Mouse (Mus musculus) left cerebral cortex, adult 18-20 months (tissue): ENCODE measurements around the gene Lrrc4b. TPM values are rescaled to one million over a fixed set of nuclear protein-coding genes. Genes with fewer than 3 reads are reported as not detected.

ENCODE experiments used
- DNase-seq, 2 experiments: peaks; one replicate each; pipeline ENCODE4 v3.0.0; 2021 to 2022; ENCODE audit warnings: low spot score in 2 of 2, mixed read lengths in 1 of 2
- total RNA-seq, 2 experiments: library from RNA; stranded (reverse); gene quantifications; 2 replicates each; pipeline ENCODE4 v1.2.3; 2021

The Lrrc4b gene
- total RNA-seq, 2 experiments from 2014 or later, result 284 to 289 TPM

DNA sequence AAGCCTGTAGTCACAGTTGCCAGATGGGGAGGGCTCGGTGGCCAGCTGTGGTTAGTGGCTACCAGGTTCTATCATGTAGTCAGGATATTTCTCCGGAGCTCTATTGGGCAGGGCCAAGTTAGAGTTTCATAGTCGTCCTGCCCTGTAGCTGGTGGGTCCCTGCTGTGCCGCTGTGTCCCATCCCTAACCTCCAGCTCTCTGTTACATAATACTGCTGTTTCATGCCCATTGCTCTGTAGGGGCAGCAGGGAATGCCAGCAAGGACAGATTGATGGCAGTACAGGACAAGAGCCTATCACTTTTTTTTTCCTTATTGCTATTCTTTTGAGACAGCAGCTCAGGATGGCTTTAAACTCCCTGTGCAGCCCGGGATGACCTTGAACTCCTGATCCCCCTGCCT is 7.0 kb downstream of the Lrrc4b start:
- DNase-seq, result no peak

DNA sequence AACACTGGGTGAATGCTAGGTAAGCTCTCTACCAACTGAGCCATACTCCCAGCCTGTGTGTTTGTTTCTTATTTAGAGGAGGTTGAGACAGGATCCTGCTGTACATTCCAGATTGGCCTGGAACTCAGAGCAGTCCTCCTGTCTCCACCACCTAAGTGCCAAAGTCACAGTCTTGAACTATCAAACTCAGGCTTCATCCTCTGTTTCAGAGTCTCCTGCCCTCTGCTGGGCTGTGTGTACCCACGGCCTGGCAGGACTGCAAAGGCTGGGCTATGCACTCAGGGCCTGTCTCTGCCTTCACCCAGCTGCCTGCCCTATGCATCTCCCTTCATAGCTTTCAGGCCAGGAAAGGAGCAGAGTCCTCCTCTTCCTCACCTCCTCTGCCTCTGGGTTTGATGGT is 7.4 kb downstream of the Lrrc4b start:
- DNase-seq, result no peak

DNA sequence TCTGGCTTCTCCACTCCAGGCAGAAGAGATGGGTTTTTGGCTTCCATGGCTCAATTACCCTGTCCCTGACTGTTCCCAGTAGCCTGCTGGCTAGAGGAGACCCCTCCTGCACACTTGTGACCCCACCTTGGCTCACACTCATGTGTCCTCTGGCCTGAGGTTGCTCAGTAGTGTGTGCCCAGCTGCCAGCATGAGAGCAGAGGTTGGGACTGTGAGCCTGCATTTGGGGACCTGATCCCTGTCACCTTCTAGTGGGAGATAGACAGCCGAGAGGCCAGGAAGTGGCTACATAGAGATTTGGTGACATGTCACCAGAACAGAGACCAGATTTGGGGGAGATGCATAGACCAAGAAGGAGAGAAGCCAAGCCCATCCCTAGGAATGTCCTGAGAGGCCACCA is 8.4 kb downstream of the Lrrc4b start:
- DNase-seq, result no peak

DNA sequence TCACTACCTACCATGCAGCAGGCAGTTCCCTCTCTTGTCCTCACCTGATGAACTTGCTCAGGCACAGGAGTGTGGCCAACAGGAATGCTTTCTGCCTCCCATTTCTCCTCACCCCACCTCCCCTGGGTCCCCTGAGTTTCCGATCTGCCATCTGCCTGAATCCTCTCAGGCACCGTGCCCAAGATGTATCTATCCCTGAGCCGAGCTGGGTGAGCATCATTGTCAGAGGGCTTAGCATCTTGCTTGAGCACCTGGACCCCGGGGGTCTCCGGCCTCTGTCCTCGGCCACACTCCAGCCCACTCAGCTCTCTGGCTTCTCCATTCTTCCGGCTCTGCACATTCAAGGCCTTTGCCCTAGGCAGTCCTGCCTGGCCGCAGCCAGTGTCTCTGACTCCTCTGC is 9.1 kb downstream of the Lrrc4b start:
- no peak for DNase-seq

DNA sequence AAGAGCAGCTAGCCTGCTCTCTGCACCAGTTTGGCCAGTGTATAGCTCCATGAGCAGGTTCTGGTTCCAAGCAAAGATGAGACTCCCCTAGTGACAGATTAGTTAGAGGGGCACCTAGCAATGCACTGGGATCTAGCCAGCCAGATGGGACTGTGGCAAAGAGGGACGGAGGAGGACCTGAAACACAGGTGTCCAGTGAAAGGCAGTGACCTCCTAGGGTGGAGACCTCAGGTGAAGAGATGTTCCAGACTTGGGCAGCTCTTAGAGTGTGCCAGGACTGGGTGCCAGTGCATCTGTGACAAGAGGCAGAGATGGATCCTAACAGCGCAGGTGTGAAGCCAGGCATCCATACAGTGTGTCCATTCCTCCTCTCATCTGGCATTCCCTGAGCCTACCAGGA is 10.9 kb downstream of the Lrrc4b start:
- no peak for DNase-seq

DNA sequence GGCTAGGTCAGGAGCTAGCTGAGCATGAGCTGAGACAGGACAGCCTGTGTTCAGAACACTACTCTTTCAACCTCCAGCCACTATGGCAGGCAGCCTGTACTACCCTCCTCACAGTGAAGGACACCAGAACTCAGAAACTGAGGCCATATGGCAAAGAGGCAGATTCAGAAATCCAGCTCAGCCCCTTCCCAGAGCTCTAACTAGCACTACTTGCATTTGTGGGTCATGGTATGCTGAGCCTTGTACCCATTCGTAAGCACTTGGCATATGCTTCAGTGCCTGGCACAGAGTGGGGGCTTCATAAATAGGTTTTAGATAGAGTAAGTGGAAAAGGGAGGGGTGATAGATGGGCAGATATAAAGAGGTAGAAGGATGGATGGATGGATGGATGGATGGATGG is 11.7 kb downstream of the Lrrc4b start:
- DNase-seq, result no peak

DNA sequence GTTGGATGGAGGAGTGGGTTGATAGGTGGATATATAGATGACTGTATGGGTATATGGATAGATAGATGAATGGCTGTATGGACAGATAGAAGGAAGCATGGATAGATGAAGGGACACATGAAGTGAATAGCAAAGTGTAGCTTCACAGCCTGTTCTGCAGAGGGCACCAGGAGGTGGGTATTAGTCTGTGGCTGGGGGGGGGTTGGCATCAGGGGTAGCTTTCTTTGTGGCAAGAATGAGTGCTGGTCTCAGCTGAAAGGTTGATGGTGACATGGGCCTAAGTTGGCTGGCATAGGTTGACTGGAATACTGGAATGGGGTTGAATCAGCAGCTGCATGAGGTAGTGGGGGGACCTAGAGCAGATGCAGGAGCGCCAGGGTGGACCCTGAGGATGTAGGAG is 12.4 kb downstream of the Lrrc4b start:
- no peak for DNase-seq

DNA sequence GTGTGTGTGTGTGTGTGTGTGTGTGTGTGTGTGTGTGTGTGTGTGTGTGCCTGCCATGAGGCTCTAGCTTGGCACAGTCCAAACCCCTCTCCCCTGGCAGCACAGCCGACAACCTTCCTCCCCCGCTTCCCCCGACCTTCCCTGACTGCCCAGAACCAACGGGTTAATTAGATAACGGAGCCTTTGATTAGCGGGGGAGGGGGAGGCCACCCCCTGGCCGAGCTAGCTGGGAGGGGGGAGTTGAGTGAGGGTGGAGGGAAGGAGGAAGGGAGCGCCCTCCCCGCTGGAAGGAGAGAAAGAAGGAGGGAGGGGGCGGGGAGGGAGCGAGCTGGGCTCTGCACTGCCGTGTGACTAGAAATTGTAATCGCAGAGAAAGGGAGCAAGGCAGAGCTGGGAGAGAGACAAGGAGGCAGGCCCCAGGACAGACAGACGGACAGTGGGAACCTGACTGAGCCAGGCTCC is 12.9 kb downstream of the Lrrc4b start:
- peak in 1 of 2 experiments; percentile 71 for DNase-seq

DNA sequence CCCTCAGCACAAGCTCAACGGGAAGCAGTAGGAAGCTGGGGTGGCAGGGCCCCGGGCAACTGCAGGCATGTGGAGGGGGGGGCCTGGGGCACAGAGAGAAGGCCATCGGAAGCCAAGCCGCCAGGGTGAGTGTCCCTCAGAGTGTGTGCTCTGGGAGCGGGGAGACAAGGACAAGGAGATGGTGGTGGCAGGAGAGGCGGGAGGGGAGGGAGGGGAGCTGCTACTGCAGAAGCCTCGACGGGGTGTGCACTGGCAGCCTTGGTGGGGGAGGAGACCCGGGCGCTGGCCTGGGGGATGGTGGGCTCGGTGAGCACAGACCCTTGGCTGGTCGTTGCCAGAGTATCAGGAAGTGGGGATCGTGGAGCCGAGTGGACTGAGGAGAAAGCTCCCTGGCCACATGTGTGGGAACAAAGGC is 13.6 kb downstream of the Lrrc4b start:
- DNase-seq, result peak in 1 of 2 experiments; percentile 47

DNA sequence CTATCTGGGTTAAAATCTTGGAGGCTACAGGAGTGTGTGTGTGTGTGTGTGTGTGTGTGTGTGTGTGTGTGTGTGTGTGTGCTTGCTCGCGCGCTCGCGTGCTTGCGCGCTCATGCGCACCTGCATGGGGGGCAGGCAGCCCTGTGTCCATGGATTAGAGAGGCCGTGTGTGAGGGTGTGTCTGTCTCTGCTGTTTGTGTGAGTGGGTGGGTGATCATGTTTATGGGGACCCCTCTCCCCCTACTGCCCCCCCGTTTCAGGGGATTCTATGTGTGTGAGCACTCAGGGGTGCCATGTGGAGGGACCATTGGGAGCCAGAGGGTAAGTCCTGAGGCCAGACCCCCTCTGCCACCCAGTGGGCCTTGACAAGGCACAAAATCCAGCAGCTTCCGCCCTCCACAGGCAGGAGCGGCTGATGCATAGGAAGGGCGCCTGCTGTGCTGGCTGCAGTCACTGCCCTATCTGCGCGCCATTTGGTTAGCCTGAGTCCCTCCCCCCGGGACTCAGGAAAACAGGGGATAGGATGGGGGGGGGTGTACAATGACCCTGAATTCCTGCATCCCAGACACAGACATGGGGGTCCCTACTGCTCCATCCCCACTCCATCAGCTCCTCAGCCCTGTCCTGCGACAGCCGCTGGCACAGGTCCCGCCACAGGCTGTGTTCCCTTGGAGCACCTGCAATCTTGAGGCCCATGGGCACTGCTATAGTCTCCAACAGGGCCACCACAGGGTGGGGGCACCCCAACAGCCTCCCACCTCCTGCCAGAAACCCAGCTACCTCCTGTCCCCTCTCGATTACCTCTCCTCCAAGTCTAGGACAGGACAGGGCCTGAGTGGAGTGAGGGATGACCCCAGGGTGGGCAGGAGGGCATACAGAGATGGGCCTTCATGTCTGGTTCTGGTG is 14.7 kb downstream of the Lrrc4b start:
- no peak for DNase-seq

DNA sequence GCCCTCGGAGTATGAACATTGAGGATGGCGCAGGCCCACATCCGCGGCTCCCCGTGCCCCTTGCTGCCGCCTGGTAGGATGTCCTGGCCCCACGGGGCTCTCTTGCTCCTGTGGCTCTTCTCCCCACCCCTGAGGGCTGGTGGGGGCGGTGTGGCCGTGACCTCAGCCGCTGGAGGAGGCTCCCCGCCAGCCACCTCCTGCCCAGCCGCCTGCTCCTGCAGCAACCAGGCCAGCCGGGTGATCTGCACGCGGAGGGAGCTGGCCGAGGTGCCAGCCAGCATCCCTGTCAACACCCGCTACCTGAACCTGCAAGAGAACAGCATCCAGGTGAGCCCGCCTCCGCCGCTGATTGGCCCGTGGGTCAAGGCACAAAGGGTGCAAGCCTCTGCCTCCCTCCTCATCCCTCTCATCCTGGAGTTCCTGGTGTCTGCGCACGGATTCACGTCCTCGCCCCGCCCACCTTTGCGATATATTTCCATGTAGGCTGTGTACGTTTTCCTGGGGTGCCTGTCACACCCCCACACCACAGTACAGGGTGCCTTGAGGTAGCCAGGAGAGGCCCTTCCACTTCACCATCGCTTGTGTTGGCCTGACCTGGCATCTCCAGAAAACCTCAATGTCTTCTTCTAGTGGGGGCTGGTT is 16.2 kb downstream of the Lrrc4b start:
- DNase-seq, result no peak

DNA sequence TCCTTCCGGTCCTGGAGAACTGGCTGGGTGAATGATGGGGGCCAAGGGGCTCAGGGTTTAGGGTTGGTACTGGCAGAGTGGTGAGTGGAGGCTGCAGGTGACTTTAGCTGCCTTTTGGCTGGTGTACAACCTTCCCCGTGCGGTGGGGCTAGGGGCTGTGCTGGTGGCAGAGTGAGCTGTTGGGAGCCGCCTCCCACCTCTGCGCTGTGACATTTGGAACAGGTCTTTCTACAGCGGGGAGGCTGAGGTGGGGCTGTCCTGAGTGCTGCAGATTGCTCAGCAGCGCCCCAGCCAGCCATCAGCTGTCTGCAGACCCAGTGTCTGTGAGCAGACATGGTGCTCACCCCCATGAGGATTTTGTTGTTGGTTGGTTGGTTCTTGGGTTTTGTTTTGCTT is 16.7 kb downstream of the Lrrc4b start:
- DNase-seq, result no peak

DNA sequence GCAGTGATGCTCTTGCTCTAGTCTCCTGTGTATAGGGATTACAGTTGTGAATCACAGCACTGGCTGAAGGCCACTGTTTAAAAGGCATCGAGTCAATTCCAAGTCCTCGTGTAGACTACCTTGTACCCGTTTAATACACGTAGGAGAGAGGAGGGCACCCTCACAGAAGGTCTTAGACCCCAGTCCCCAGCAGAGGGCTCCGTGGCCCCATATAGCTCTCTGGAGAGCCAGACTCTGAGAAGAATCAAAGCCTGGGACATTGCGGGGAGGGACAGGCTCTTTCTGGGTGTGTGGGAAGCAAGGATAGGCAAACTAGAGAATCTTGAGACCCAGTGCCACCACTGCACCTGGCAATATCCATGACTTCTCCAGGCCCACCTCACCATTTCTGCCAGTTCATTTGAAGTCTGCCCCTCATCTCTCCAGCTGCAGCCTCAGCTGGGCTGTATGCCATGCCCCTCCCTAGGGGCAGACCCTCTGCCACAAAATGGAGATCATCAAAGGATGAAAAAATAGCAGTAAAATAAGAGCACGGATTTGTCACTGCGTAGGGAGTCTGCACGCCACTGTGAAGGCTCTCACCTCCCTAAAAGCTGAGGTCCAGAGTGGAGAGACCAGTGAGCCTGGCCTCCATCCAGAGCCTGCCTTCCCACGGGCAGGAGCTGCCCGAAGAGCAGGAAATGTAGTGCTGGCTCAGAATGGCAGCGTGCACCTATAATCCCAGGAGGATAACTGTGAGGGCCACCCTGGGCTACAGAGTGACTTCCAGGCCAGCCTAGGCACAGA is 17.4 kb downstream of the Lrrc4b start:
- DNase-seq, result no peak

DNA sequence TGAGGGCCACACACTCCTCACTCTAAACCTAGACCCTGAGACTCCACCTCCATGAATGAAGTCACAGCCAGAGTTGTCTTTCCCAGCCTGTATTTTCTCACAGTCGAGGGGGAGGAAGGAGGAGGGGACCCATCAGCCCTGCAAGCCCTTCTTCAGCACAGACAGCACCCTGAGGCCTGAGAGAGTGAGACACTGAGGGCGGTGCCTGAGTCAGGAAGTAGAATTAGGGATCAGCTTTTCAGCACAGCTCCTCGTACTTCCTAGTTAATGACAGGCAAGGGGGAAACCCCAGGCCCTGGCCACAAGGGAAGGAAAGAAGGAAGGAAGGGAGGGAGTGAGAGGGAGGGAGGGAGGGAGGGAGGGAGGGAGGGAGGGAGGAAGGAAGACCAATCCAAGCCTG is 24.4 kb downstream of the Lrrc4b start:
- no peak for DNase-seq

DNA sequence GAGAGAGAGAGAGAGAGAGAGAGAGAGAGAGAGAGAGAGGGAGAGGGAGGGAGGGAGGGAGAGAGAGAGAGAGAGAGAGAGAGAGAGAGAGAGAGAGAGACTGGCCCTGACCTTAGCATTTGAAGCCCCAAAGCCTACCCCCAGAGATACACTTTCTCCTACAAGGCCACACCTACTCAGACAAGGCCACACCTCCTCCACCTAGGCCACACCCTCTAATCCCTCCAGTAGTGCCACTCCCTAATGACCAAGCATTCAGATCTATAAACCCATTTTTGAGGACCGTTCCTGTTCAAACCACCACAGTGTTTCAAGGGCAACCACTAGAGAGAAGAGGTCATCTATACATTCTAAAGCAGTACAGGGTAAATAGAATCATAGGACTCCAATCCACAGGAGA is 27.5 kb downstream of the Lrrc4b start:
- peak in 1 of 2 experiments; percentile 1 for DNase-seq

DNA sequence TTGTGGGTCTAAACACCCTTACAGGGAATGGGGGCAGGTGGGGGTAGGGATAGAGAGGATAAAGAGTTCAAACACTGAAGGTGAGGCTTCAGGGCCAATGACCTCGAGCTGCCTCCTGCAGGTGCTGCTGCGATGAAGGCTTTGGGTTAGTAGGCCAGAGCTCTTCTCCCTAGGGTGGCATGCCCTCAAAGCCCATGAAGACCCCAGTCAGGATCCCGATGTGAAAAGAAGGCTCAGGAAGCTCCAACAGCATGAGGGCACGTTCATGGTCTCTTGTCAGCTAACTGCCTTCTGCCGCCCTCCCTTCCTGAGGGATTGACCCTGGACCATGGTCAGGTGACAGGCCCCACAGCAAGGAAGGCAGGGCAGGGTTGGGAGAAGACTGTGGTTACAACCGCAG is 31.2 kb downstream of the Lrrc4b start:
- no peak for DNase-seq

DNA sequence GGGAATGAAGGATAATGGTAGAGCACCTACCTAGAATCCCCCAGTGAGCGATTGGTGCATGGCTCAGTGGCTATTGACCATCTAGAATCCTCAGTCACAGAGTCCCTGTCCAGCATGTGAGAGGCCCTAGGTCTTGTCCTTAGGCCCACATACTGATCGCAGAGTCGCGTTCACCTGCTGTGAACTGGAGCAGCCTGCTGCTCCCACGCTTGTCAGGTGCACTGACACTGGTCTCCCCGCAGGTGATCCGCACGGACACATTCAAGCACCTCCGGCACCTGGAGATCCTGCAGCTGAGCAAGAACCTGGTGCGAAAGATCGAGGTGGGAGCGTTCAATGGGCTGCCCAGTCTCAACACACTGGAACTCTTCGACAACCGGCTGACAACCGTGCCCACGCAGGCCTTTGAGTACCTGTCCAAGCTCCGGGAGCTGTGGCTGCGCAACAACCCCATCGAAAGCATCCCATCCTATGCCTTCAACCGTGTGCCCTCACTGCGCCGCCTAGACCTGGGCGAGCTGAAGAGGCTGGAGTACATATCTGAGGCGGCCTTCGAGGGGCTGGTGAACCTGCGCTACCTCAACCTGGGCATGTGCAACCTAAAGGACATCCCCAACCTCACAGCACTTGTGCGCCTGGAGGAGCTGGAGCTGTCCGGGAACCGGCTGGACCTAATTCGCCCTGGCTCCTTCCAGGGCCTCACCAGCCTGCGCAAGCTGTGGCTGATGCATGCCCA is 32.1 kb downstream of the Lrrc4b start:
- DNase-seq, result no peak

DNA sequence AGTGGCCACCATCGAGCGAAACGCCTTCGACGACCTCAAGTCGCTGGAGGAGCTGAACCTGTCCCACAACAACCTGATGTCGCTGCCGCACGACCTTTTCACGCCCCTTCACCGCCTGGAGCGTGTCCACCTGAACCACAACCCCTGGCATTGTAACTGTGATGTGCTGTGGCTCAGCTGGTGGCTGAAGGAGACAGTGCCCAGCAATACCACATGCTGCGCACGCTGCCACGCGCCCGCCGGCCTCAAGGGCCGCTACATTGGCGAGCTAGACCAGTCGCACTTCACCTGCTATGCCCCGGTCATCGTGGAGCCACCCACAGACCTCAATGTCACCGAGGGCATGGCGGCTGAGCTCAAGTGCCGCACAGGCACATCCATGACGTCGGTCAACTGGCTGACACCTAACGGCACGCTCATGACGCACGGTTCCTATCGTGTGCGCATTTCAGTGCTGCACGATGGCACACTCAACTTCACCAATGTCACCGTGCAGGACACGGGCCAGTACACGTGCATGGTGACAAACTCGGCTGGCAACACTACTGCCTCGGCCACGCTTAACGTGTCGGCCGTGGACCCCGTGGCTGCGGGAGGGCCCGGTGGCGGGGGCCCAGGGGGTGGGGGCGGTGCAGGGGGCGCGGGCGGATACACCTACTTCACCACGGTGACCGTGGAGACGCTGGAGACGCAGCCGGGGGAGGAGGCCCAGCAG is 32.8 kb downstream of the Lrrc4b start:
- DNase-seq, result no peak

DNA sequence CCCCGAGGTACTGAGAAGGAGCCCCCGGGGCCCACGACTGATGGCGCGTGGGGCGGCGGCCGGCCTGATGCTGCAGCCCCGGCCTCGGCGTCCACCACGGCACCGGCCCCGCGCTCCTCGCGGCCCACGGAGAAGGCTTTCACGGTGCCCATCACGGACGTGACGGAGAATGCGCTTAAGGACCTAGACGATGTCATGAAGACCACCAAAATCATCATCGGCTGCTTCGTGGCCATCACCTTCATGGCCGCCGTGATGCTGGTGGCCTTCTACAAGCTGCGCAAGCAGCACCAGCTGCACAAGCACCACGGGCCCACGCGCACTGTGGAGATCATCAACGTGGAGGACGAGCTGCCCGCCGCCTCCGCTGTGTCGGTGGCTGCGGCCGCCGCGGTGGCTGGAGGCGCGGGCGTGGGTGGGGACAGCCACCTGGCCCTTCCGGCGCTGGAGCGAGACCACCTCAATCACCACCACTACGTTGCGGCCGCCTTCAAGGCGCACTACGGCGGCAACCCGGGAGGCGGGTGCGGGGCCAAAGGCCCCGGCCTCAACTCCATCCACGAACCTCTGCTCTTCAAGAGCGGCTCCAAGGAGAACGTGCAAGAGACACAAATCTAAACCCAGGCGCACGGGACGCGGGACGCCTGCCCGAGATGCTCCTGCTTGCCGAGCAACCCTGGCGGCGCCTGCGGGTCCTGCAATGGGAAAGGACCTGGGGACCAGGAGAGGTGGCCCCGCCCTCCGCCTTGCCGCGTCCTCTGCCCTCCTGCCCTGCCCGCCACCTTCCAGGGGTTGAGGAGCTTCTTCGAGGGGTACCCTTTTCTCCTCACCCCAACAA is 33.6 kb downstream of the Lrrc4b start:
- peak in 1 of 2 experiments; percentile 64 for DNase-seq

DNA sequence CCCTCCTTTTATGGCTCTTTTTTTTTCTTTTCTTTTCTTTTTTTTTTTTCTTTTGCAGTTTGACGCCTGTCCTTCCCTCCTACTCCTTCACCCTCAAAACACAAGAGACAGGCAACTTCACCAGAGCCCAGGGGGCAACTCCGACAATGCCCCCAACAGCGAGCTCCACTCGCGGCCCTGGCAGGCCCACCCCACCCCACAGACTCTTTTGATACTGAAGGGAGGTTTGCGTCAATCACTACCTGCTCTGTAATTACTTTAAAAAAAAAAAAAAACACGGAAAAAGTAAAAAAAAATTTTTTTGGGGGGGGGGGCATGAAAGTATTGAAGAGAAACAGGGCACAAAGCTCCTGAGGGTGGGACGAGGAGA is 34.2 kb downstream of the Lrrc4b start:
- DNase-seq, result no peak
